ENCODE assay signal across 20 mouse cellular contexts in genomic region chr8:11643123-11643522, GRCm38 (mm10). TPM values are rescaled to one million over a fixed set of nuclear protein-coding genes. Genes with fewer than 3 reads are reported as not detected.
A peak's percentile ranks its signal among the peaks of the same experiment; 100 is the strongest.
DNase-seq lines count a peak whose midpoint lies in the region; ATAC-seq lines count a peak whose summit lies in the region.
"Had no signal": no experiment of that assay in that cellular context is flagged by ENCODE, and none has a peak within 500 bp of the region (broad histone marks: within the 10 kb centered on the region; RNA-seq: fewer than 3 reads in every experiment).

No protein-coding gene starts in this region.

- H3K27me3 ChIP-seq in limb, embryonic 13.5 days: no peaks in the 10 kb centered on the region
- H3K27me3 ChIP-seq: embryonic facial prominence, embryonic 15.5 days; heart, embryonic 13.5 days had no signal

- WGBS in limb, embryonic 13.5 days: 35% methylated on average over 2 of the region's 2 CpGs

- DNase-seq in heart, postnatal 4 days: peak; percentile 40
- DNase-seq in heart, adult 18-20 months: no peak
- DNase-seq in lung, postnatal 10 days: peak; percentile 16
- DNase-seq in lung, postnatal 25 days (ENCODE audit: low spot score): no peak
- DNase-seq in MN1 (ENCODE audit: low spot score): peak; percentile 25
- no peak for DNase-seq in thymus, adult 18-20 months
- DNase-seq: adrenal gland, postnatal 36 days; cerebellum, adult 9-11 months; embryo, embryonic 11 days; layer of hippocampus, adult 9-11 months; lung, embryonic 14.5 days had no signal

- H3K36me3 ChIP-seq in limb, embryonic 13.5 days: 0 out of 2 replicates have a peak, but pooled peaks cover 8% of the 10 kb centered on the region
- H3K36me3 ChIP-seq: embryonic facial prominence, embryonic 15.5 days had no signal

- H3K9me3 ChIP-seq in limb, embryonic 13.5 days: peaks cover 4% of the 10 kb centered on the region; the same call in 1 of the 2 replicates
- H3K9me3 ChIP-seq: forebrain, embryonic 10.5 days had no signal

- peaks cover 25% of the 10 kb centered on the region for H3K4me1 ChIP-seq in limb, embryonic 13.5 days

- 0 out of 2 replicates have a peak, but pooled peaks have one; percentile 21 for ATAC-seq in limb, embryonic 13.5 days (ENCODE audit: low FRiP score, low read depth)
- ATAC-seq: midbrain, embryonic 16.5 days had no signal

- no peak overlapping the region for H3K4me2 ChIP-seq in limb, embryonic 13.5 days (replicated peaks)
- H3K4me2 ChIP-seq: embryonic facial prominence, embryonic 15.5 days; heart, embryonic 13.5 days; liver, embryonic 11.5 days; lung, embryonic 14.5 days had no signal

- H3K4me3 ChIP-seq in limb, embryonic 13.5 days: no peak overlapping the region
- H3K4me3 ChIP-seq: embryonic facial prominence, embryonic 15.5 days; forebrain, embryonic 10.5 days; heart, embryonic 13.5 days had no signal

- no peak overlapping the region for H3K27ac ChIP-seq in limb, embryonic 13.5 days
- H3K27ac ChIP-seq: embryonic facial prominence, embryonic 15.5 days; forebrain, embryonic 10.5 days; heart, embryonic 13.5 days had no signal

- H3K9ac ChIP-seq in limb, embryonic 13.5 days: no peak overlapping the region
- H3K9ac ChIP-seq: embryonic facial prominence, embryonic 15.5 days; heart, embryonic 13.5 days; lung, embryonic 14.5 days had no signal

RNA-seq across cellular contexts. Expression of gene Ankrd10, which starts 7.6 kb away (rescaled TPM):
- 10 to 100 TPM; 53.7 to 59.6 TPM for total RNA-seq in heart, postnatal 4 days (2021)
- total RNA-seq in heart, adult 18-20 months (2021): 10 to 100 TPM; 19.6 to 19.8 TPM
- polyA plus RNA-seq in limb, embryonic 13.5 days (2015; fragmentation: Nextera tagmentation; extraction: Ambion mirVana): 105 and 115 TPM in 2 replicates

RNA-seq across cellular contexts. Expression of gene 1700016D06Rik, which starts 57.7 kb away (rescaled TPM):
- total RNA-seq in heart, postnatal 4 days (2021): not detected
- not detected for total RNA-seq in heart, adult 18-20 months (2021)
- 0.11 TPM in 1 of 2 replicates, not detected in the other for polyA plus RNA-seq in limb, embryonic 13.5 days (2015; fragmentation: Nextera tagmentation; extraction: Ambion mirVana)
- total RNA-seq: adrenal gland, postnatal 36 days; hematopoietic stem cell, adult 5-6 weeks had no signal
- polyA plus RNA-seq: embryonic facial prominence, embryonic 15.5 days; forebrain, embryonic 10.5 days; heart, embryonic 13.5 days; kidney, embryonic 16.5 days; liver, embryonic 11.5 days; lung, embryonic 14.5 days; midbrain, embryonic 16.5 days; urinary bladder, adult 2 months had no signal

Comparison
In these comparisons a context has a peak if more than half of its experiments do, and no peak if none do; other contexts are left out.
1. DNase-seq: peak in heart, postnatal 4 days (single experiment), lung, postnatal 10 days (single experiment) and MN1 (single experiment); none in heart, adult 18-20 months (0 of 2), lung, postnatal 25 days (single experiment) and thymus, adult 18-20 months (0 of 2).